Mouse (Mus musculus): ENCODE results near the gene Tenm2. TPM values are rescaled to one million over a fixed set of nuclear protein-coding genes. Genes with fewer than 3 reads are reported as not detected.

Tenm2 gene
- total RNA-seq, 2 experiments from 2014 or later: 0.62 to 0.76 TPM

DNA sequence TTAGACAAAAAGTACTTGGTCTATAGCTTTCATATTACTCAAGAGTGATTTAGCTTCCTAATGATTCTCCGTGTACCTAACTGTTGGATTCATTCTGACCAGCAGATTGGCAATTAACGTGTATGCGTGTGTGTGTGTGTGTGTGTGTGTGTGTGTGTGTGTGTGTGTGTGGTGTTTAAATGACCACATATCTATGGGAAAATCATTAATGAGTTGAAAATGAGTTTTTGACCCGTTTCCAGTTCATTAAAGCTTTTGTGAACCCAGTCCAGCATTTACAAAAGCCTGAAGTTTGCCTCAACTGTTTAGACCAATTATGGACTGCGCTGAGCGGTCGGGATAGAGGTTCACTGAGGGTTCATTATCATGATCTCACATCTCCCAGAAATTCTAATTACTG lies 1181.4 kb downstream of the Tenm2 start:
- intact Hi-C loops (cut with DNase I; ENCODE audit: low total_unique reads): no loop called here
- DNase-seq: no peak

DNA sequence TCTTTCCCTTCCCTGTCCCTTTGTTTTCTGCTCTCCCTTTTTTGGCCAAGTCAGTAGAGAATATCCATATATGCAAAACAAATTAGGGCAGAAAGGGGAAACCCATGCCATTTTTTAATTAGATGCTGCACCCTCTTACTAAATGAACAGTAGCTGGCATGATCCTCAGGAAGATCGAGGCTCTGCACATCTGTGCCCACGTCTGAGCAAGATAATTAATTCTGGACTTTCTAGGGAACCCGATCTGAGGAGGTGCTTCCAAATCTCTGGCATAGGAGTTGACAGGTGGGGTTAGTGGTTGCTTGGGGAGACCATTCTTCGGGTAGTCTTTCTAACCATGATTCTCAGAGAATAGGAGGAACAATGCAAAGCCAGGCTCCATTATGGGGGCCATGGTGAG lies 1182.3 kb downstream of the Tenm2 start:
- intact Hi-C loops (cut with DNase I; ENCODE audit: low total_unique reads): no loop called here
- DNase-seq: no peak

DNA sequence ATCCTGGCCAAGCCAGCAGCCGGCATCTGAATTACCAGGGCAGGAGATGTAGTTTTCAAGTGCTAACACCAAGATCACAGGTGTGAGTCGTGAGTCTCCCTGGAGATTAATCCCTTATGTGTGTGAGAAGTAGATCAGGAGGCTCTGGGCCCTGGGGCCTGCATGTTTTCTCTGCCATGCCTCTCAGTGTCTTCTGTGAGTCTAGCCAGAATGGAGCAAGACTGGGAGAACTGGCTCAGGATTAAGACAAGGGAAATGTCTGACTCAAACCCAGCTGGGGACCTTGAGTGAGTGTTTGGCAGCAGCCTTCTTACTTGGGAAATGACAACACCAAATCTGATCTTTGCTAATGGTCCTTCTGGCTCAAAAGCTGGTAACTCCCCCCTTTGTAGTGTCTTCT lies 1183.2 kb downstream of the Tenm2 start:
- DNase-seq: no peak
- intact Hi-C loops (cut with DNase I; ENCODE audit: low total_unique reads): no loop called here

DNA sequence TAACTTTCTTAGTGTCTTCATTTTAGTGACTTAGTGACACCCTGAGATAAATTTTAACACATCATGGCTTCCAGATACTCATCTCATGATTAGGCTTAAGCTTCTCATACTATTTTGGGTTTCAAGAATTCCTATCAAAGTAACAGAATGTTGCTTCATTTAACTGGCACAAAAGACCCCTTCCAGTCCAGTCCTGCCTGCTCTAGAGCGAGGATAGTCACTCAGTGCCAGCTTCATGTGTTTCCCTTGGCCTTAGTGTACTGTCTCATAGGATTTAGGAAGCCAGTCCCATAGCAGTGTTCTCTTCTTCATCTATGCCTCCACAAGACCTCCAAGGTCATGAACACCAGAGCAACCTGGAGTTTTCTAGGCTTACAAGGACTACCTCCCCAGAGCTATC lies 1183.7 kb downstream of the Tenm2 start:
- intact Hi-C loops (cut with DNase I; ENCODE audit: low total_unique reads): no loop called here
- DNase-seq: no peak

DNA sequence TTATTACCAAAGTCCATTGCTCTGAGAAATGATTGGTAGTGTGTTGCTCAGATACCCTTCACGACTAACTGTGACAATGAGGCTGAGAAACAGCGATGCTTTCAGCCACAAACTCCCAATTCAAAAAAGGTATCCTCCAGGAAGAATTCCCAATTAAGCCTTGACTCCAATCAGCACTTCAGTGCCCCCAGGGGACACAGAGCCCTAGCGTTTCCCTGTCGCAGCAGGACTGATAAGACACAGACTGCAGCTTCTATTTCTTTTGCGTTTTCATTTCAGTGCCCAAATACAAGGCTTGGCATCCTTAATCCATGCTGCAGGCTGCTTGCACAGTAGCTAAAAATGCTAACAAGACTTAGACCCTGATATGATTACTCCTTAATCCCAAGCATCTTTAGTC lies 1186.2 kb downstream of the Tenm2 start:
- no peak for DNase-seq
- intact Hi-C loops (cut with DNase I; ENCODE audit: low total_unique reads): no loop called here

DNA sequence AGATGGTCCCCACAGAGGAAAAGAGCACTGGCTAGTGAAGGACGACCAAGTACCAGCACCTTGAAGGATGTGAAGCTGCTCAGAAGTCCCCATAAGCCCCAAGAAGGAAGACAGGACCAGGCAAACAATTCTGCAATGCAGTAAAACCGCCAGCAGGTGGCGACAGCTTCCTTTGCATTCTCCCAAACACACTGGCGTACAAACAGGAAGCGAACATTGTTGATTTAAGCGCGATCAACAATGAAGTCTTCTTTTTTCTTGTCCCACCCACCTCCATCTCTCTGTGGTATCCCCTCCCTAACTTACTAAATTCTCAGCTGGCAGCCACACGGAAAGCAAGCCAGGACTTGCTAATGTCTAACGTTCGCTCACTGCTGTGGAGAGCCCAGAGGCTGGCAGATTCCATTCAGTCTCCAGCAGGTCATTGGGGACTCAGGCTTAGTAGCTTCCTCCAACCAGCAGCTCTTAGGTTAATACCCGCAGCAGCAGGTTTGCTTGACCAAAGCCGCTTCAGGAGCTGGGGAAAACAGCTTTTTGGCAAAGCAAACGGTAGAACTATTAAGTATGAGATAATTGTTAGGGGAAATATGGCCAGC lies 1190.0 kb downstream of the Tenm2 start:
- DNase-seq: peak; percentile 45
- intact Hi-C loops (cut with DNase I; ENCODE audit: low total_unique reads): no loop called here

DNA sequence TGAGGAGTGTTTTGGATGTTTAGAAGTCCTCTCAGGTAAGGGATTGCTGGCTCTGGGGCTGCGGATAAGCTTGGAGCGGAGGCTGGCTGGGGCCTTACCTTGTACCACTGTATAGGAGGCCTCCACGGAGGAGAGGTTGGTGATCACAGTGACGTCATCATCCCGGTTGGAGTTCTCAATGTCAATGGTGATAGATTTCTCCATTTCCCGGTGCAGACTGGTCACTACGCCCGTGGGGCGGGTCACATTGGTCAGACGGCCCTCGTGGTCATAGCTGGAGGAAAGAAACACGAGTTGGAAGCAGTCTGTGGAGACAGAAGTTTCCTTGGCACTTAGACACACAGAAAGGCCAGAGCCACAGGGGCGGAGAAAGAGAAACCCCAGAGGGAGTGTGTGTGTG lies 1194.4 kb downstream of the Tenm2 start:
- intact Hi-C loops (cut with DNase I; ENCODE audit: low total_unique reads): loop anchor here (5.0 kb wide), 1 partner anchor 486 kb away; no protein-coding TSS in a partner anchor
- no peak for DNase-seq

DNA sequence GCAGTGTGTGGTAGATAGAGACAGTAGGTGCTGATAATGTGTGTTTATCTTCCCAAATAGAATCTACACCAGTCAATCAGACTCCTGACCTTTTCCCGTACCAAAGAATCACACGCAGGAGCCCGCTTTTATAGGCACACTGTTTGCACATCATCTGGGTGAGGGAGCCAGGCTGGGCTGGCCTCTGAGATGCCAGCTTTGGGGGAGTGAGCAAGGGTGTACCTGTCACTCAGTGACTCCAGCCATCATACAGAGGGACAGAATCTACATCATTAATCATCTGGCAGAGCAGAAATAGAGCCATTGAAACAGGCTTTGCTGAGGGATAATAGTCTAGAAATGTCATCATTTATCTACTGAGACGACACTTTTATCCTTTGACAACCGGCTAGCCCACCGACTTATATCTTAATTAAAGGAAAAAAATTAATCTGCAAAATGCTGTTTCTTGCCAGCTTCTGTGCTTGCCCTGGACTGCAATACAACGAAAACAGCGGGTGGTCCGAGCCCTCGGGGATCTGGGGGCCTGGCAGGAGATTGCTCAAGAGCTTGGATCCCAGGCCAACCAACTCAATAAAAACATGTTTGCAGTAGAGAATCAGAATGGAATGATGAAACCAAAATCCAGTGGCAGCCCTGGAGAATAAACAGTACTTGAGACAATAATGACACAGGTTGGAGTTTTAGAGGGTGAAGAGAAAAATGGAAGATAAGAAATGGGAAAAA lies 1195.1 kb downstream of the Tenm2 start:
- DNase-seq: no peak
- intact Hi-C loops (cut with DNase I; ENCODE audit: low total_unique reads): loop anchor here (5.0 kb wide), 1 partner anchor 487 kb away; no protein-coding TSS in a partner anchor

DNA sequence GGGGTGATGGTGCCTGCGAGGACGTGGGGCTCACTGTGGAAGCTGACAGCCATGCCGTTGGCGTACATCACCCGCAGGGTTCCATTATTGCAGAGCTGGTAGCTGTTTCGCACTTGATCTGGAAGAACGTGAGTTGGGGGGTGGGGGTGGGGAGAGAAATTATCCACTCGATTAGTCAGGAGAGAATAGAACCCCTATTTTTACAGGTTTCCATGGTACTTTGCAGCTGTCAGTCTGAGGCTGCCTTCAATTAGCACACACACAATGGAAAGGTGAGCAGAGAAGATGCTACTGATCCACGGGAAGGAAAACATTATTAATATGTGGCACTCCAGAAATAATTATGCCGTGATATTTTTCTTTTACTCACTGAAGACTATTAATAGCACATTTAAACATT lies 1195.9 kb downstream of the Tenm2 start:
- intact Hi-C loops (cut with DNase I; ENCODE audit: low total_unique reads): loop anchor here (5.0 kb wide), 1 partner anchor 487 kb away; no protein-coding TSS in a partner anchor
- no peak for DNase-seq

DNA sequence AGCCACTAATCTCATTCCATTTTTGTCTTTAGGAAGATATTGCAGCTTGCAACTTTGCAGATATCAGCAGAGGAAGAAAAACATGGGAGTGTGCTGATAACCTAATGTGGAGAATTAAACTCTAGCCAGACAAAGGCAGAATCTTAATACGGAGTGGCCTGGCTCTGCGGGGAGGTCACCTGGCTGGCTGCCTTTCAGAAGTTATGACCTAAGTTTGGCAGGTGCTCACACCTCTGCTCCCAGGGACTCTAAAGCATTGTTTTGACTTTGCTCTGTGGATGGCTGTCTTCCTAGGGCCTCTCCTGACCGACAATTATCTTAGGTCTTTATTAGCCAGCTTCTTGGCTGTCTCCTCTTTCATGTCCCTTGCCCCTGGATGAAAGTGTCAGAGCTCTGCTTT lies 1197.4 kb downstream of the Tenm2 start:
- intact Hi-C loops (cut with DNase I; ENCODE audit: low total_unique reads): no loop called here
- DNase-seq: no peak

DNA sequence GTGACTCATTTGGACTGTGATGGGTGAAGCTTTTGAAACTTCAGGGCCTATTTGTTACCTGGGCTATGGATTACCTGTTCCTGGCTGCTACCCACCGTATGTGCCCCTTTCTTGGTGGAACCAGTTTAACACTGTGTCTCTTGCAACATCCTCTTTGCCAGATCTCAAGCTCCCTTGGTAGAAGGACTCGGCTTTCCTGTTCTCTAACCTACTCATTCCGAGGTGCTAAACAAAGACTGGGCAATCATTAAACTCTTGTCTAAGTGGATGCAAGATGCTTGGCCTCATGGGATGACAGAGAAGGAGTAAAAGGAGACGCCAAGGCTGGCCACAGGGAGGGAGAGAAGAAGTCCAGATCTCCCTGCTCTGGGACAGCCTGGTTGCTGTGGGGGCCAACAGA lies 1198.5 kb downstream of the Tenm2 start:
- DNase-seq: no peak
- intact Hi-C loops (cut with DNase I; ENCODE audit: low total_unique reads): no loop called here

DNA sequence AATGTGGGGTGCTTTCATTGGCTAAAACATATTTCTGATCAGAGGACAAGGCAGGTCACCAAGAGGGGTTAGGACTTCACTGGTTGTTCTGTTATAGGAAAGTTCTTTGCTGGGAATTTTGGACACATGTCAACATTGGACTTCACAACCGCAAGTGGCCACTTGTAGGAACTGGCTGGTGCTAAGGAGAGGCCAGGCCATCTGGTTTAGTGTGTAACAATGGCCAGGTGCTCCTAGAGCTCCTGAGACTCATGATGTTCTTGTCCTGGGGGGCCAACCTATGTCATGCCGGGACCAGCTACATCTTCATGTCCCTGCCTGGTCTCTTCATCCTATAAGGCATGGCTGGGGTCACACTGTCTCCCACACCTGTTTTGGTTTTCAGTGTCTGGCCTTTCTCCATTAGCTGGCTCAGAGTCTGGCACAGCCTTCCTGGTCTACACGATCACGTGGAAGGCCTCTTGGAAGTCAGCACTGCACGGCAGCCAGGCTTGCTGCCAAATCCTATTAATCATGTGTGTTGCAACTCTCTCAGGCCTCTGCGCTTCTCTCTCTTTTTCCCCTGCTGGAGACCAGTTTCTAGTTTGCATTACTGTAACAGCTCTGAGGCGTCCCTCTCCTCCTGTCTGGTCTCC lies 1199.6 kb downstream of the Tenm2 start:
- DNase-seq: peak; percentile 80
- intact Hi-C loops (cut with DNase I; ENCODE audit: low total_unique reads): no loop called here

DNA sequence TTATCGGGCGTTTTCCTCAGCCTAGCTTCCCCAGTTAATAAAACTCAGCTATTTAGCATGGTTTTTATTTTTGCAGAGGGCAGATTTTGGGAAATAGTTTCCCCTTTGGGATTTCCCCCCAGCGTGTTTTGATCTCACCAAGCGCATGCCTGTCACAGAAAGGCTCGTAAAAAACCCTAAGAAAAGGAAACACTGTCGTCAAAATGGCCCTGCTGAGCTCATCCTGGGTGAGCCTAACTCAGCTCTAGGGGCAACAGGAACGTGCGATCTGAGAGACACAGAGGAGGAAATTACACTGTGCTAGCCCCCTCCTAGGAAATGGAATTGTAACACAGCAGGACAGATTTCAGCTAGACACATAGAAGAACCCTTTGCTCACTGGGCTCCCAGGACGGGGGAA lies 1204.0 kb downstream of the Tenm2 start:
- intact Hi-C loops (cut with DNase I; ENCODE audit: low total_unique reads): no loop called here
- no peak for DNase-seq

DNA sequence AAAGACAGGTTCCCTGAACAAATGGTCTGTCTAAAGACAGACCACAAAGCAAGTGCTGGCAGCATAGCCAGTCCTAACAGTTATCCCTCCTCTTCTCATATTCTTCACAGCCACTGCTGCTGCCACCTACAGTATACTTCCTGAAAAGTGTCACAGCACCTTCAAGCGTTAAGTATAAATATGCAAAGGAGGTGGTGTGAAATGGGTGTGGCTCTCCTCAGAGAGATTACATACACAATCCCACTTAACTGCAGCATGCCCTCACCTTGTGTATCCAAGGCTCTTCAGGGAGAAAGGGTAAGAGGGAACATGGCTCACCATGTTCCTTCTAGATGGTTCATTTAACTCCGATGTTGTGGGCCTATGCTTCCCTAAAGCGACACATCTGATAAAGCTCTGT lies 1215.8 kb downstream of the Tenm2 start:
- intact Hi-C loops (cut with DNase I; ENCODE audit: low total_unique reads): no loop called here
- no peak for DNase-seq

DNA sequence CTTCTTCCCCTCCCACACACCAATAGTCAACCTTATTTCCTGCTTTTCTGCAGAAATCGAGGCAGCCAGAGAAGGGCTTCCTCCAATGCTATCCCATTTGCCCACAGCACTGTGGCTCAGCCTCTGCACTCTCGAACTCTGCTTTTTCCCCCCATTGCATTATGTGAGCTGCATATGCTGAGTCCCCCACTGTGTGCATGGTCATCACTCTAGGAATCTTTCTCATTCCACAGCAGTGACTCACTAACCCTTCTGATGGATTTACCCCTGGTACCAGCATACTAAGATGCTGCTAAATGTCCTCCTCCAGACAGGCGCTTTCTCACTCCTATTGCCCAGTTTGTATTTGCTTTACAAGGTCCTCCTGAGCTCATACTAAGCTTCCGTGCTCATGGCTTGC lies 1222.6 kb downstream of the Tenm2 start:
- no peak for DNase-seq
- intact Hi-C loops (cut with DNase I; ENCODE audit: low total_unique reads): no loop called here

DNA sequence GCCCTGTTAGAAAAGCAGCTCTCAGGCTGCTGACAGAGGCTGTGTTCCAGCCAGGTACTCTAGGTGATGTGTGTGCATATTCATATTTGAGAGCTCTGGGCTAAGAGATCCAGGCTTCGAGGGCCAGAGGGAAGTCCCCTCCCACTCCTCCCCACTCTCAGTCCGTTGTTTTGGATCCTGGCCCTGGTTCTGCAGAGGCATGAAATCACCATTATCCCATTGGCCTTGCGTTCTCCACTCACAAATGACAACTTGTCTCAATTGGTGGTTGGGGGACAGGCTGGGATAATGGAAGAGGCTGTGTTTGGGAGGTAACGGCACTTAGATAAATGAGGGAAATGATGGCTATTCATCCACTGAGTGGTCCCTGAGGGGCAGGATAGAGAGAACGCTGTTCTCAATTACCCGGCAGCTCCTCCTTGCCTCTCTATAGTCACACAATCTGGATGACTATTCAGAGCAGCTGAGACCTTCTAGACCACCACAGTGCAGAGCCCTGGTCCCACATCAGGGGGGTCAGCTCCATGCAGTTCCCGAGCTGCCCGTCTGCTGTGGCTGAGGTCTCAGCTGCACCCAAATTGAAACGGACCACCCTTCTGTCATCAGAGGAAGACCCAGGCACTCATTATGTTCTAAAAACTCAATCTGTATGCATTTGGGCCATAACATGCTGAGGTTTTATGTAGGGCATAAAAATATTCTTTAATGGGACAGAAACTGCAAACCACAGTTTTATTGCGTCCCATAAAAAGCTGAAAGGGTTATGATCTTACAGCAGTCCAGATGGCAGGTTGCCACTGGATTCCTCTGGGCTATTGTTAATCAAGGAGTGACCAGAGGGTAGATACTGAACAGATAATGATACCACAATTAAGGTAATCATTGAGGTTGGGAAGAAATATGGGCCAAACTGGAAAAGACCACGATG lies 1226.2 kb downstream of the Tenm2 start:
- intact Hi-C loops (cut with DNase I; ENCODE audit: low total_unique reads): no loop called here
- no peak for DNase-seq

DNA sequence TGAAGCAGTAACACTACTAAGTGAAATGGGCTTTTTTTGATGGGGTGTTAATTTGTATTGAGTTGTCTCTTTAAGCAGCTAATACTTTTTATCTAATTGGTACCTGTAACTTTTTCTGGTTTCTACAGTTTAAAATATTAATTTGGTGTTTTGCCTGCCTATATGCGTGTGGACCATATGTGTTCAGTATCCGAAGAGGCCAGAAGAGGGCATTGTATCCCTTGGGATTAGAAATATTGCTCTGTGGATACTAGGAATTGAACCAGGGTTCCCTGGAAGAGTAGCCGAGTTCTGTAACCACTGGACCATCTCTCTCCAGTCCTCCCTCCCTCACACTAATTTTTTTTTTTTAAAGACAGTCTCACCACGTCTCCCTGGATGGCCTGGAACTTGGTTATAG lies 1232.9 kb downstream of the Tenm2 start:
- intact Hi-C loops (cut with DNase I; ENCODE audit: low total_unique reads): loop anchor here (5.0 kb wide), 1 partner anchor 81 kb away; no protein-coding TSS in a partner anchor
- no peak for DNase-seq

DNA sequence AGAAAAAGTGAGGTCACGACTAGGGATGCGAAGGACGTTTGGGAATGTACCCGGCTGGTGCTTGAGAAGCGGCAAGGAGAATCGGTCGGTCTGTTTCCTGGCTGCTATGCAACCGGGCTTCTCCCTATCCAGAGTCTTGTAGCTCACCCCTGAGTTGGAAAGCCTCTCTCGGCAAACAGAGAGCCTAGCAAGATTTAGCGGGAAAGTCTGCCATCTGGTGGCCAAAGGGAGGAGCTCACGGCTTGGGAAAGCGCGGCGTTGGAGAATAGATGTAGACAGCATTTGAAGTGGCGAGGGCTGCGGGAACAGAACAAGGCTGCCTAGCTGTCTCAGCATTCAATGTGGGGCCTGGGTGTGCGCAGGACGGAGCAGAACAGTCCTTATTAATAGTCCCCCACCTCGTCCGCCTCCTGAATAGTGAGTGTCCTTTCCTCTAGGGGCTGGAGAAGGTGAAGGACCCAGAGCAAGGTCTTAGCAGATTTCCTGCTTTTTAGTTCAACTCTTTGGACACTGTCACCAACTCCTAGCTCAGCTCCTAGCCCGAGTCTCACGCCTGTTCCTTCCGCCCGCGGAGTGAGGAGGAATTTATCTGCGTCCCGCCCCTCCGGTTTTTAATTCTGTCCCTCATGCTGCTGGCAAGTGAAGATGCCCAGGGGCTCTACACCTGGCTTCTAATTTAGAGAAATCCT lies 1234.3 kb downstream of the Tenm2 start:
- intact Hi-C loops (cut with DNase I; ENCODE audit: low total_unique reads): loop anchor here (5.0 kb wide), 1 partner anchor 79 kb away; no protein-coding TSS in a partner anchor
- peak; percentile 75 for DNase-seq

DNA sequence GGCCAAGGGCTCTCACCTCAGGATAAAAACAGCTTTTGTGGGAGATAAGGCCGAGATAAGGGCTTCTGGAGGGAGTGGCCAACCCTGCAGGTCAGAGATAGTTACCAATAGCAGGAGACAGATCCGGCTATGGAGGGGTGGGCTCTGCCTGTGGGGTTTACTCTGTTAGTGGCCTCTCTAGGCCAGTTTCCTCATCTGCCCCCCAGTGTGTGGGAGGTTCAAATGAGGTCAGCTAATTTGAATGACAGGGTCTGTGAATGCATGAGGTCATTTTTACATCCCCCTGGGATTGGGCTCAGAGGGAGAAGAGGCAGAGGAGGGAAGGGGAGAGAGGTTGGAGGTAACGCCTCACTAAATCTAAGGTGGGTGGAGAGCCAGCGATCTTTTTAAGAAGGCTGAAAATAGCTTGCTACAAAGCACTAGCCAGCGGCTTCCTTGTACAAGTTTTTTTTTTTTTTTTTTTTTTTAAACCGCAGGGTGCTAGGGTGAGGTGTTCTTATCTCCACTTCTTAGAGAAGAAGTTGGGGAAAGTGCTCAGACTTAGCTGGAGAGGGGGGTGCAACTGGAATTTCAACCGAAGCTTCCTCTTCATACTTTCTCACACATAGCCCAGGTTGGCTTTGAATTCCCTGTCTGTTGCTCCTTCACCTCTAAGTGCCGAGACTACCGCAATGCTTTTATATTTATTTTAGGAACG lies 1235.0 kb downstream of the Tenm2 start:
- intact Hi-C loops (cut with DNase I; ENCODE audit: low total_unique reads): loop anchor here (5.0 kb wide), 1 partner anchor 78 kb away; no protein-coding TSS in a partner anchor
- DNase-seq: no peak

All from gastrocnemius, postnatal 14 days (tissue).